9 mouse cellular contexts compared by ENCODE assay signal in the genomic region with DNA sequence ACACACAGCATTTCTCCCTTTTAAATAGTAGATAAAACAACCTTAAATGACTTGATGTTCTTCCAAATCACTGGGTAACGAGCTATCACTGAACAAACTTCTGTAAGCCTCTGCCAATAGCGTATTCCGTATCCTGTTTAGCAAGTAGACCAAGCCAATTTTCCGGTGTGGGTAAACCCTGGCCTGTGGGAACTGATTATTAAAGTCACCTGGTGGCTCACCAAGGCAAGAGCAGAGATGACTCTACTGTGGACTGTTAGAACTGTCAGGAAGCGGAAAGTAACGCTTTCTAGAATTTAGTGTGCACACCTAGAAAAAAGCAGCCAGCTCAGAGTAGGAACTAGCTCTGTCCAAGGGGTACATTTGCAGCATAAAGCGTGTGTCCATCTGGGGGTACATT.
DNase-seq lines count a peak whose midpoint lies in the region; TF ChIP-seq lines count a peak whose summit lies in the region.
"Had no signal": no experiment of that assay in that cellular context is flagged by ENCODE, and none has a peak within 500 bp of the region (broad histone marks: within the 10 kb centered on the region; RNA-seq: fewer than 3 reads in every experiment).

No protein-coding gene starts in this region.

- peak; percentile 17 to 29 for DNase-seq in spleen, postnatal 36 days (ENCODE audit: low spot score in 2 of 2)
- no peak for DNase-seq in spleen, postnatal 14 days (ENCODE audit: low spot score in 2 of 2)
- peak; percentile 51 for DNase-seq in lung, postnatal 25 days (ENCODE audit: low spot score)
- DNase-seq in thymus, postnatal 36 days: peak; percentile 14 to 15
- no peak for DNase-seq in cerebellum, adult 11 months
- DNase-seq in liver: no peak
- no peak for DNase-seq in left cerebral cortex, adult 11 months (ENCODE audit: low spot score)
- DNase-seq: kidney, adult 9 months had no signal

- no peak for TF ChIP-seq POLR2A in embryonic fibroblast, embryonic 13.5 days (IDR thresholded peaks at IDR 0.05; ENCODE audit: low read depth, low read length)

- no peak for TF ChIP-seq CTCF in embryonic fibroblast, embryonic 13.5 days (IDR thresholded peaks at IDR 0.05; ENCODE audit: borderline replicate concordance, insufficient read depth, low read length)

- peak overlapping the region; percentile 81 for H3K27ac ChIP-seq in embryonic fibroblast, embryonic 13.5 days (ENCODE audit: insufficient read depth, low read length)

- H3K4me3 ChIP-seq in embryonic fibroblast, embryonic 13.5 days (ENCODE audit: insufficient read depth, low read length): no peak overlapping the region

- H3K4me1 ChIP-seq in embryonic fibroblast, embryonic 13.5 days (ENCODE audit: control insufficient read depth, insufficient read depth, low read length): peaks cover 9% of the 10 kb centered on the region

Comparison
In these comparisons a context has a peak if more than half of its experiments do, and no peak if none do; other contexts are left out.
1. DNase-seq: peak in spleen, postnatal 36 days (2 of 2), lung, postnatal 25 days (single experiment) and thymus, postnatal 36 days (2 of 2); none in spleen, postnatal 14 days (0 of 2), cerebellum, adult 11 months (single experiment), liver (single experiment) and left cerebral cortex, adult 11 months (single experiment).